Mouse (Mus musculus): ENCODE data around the gene Ltbp1.

GRCm38 (mm10) chr17:75275302-75275701 is 269.9 kb downstream of the Ltbp1 start:
- TF ChIP-seq CTCF (conservative IDR thresholded peaks at IDR 0.05; ENCODE audit: low read length) (no peak), NANOG (IDR thresholded peaks at IDR 0.05; ENCODE audit: borderline replicate concordance, low read length) (no peak)

Data from E14TG2a.4 (cell line).